Mouse (Mus musculus) cortical plate, adult 2 months (tissue): Measurements from ENCODE around the gene Pigk.

Experiments
- CTCF ChIP-seq: fragments of 200-500 bp; IDR thresholded peaks from 2 replicates; pipeline ENCODE4 v1.5.1; 2011; ENCODE audit warnings: mild to moderate bottlenecking, control low read depth, low read length; ENCODE audit not compliant: insufficient read depth; ENCODE audit errors: extremely low read depth
- POLR2A ChIP-seq: fragments of 200-500 bp; IDR thresholded peaks from 2 replicates; pipeline ENCODE4 v1.6.1; 2011; ENCODE audit warnings: mild to moderate bottlenecking, low read length, control low read depth; ENCODE audit not compliant: insufficient read depth; ENCODE audit errors: extremely low read depth

DNA sequence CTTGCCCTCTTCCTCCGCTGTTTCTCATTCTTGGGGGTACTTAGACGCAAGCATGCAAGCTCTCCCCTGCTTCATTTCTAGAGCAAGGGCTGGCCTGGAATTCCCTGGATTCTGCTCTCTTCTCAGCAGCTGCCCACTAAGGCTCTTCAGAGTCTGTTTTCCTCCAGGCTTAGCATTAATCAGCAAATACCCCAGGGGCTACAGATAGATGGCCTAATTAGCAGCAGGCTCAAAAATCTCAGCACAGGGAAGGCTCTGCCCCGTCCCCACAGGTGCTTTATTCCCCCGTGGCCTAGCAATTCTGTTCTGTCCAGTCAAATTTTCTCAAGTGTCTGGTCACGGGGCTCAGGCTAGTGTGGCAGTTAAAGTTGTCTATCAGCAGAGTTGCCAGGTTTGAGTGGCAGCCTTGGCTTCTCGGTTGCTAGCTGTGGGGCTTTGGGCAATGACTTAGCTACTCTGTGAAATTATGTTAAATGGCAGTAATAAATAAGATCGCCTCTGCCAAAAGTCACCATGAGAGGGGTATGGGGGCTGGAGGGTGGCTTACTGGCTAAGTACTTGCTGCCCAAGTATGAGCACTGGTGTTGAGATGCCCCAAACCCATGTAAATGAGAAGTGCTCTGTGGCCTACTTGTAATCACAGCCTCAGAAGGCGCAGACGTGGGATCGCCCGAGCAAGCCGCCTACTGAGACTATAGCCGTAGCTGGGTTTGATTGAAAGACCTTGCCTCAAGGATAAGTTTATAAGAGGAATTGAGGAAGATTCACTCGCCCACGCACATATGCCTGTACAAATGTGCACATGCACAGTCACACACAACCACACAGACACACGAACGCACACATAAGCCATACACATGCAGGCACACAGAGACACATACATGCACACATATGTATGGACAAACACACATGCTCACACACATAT lies 160.8 kb downstream of the Pigk start:
- TF ChIP-seq CTCF = no peak
- no peak for TF ChIP-seq POLR2A
